Mouse (Mus musculus) adrenal gland, adult 8-10 months (tissue): ENCODE measurements around the gene Ccdc188. TPM values are rescaled to one million over a fixed set of nuclear protein-coding genes. Genes with fewer than 3 reads are reported as not detected.

Experiments used
- DNase-seq: peaks from one replicate; pipeline ENCODE4 v3.0.0; 2022
- total RNA-seq, 4 experiments: library from RNA; stranded (reverse); gene quantifications; 2 replicates each; pipeline ENCODE4 v1.2.4; 2022

Gene Ccdc188
- total RNA-seq, 4 experiments from 2014 or later, result not detected

GRCm38 (mm10) chr16:18235389-18236065 is 17.8 kb downstream of the Ccdc188 start:
- DNase-seq, result peak; percentile 74

GRCm38 (mm10) chr16:18236676-18237501 is 19.2 kb downstream of the Ccdc188 start:
- DNase-seq, result no peak

DNA sequence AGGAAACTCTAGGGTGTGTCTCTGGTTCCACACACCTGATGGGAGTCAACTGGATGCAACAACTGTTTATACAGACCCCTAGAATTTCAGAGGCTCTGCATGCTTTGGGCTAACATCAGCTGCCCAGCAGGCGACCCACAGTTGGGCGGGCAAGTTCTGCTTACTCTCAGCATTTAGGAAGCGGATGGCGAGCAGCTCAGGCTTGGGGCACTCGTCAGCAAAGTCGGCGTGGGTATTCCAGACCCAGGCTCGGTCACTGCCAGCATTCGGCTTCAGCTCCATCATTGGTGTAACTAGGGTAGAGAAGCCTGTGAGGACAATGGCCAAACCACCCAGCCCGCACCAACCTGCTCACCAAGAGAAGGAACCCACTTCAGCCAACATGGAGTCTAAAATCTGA is 23.9 kb downstream of the Ccdc188 start:
- DNase-seq, result no peak

GRCm38 (mm10) chr16:18247521-18248399 is 30.1 kb downstream of the Ccdc188 start:
- DNase-seq, result no peak

- DNase-seq, result peak; percentile 99
Measured at GRCm38 (mm10) chr16:18248433-18249363, 31.0 kb downstream of the Ccdc188 start, which contains the start of the genes Trmt2a and Ranbp1. Gene Trmt2a (plus strand): TSS chr16:18248679. Gene Ranbp1 (minus strand): TSS chr16:18248732.

DNA sequence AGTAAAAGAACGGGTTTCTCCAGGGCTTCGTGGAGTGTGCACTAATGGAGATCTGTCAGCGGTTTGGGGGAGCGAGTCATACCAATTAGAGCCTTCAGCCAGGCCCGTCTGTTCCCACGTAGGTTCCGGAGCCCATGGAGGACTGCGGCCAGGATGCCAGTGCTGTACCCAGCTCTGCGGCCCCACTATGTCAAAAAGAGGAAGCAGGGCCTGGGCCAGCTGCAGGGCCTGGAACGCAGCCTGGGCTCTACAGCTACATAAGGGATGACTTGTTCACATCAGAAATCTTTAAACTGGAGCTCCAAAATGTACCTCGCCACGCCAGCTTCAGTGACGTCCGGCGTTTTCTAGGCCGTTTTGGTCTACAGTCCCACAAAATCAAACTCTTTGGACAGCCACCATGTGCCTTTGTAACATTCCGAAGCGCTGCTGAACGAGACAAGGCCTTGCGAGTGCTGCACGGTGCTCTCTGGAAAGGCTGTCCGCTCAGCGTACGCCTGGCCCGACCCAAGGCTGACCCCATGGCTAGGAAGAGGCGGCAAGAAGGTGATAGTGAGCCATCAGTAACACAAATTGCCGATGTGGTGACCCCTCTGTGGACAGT is 31.8 kb downstream of the Ccdc188 start:
- peak; percentile 38 for DNase-seq

DNA sequence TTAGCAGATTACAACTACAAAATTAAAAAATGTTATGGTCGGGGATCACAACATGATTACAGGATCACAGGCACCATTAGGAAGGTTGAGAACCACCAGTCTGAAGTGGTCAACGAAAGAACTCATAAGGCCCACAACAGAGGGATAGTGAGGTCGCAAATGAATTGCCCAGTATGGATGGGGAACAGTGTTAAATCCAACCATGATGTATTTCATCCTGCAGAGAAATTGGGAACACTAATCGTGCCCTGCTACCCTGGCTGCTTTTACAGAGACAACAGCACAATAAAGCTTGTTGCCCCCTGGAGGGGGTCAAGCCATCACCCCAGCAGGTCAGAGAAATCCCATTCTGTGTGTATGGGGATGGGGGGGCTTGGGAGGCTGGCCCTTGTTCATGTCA is 32.6 kb downstream of the Ccdc188 start:
- no peak for DNase-seq

- no peak for DNase-seq
Measured at GRCm38 (mm10) chr16:18250828-18251790, 33.4 kb downstream of the Ccdc188 start.

DNA sequence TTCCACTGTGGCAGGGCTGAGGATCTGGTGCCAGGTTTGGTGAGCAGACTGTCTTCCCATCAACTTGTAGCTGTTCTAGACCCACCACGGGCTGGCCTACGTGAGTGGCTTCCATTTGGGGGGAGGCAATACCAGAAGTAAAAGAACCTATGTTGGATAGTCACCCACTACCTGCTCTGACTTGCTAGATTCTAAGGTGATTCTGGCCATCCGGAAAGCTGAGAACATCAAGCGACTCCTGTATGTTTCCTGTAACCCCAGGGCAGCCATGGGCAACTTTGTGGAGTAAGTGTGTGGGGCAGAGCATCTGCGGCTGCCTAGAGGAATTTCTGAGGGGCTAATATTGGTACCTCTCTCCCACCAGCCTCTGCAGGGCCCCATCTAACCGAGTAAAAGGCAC is 35.1 kb downstream of the Ccdc188 start:
- no peak for DNase-seq

- no peak for DNase-seq
Measured at GRCm38 (mm10) chr16:18253866-18254265, 36.2 kb downstream of the Ccdc188 start.

DNA sequence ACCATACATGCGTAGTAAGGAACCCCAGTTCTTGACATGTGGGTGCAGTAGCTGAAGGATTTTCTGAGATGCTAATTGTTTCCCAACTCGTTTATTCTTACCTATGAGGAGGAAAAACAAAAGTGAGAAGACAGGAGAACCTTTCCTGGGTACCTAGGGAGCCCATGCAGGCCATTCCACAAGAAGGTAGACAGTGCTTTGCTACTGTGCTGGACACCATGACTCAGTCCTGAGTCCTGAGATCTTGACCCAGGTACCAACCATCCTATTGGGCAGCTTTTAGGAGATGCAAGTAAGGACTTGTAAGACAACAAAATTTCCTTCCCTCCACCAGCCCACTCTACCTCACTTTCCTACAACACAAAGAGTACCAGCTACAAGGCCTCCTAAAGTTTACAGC is 40.5 kb downstream of the Ccdc188 start, which contains the start of gene Gm49776:
Gene Gm49776 (minus strand): TSS at position 101 of the 400 bp plus-strand sequence.
- no peak for DNase-seq

DNA sequence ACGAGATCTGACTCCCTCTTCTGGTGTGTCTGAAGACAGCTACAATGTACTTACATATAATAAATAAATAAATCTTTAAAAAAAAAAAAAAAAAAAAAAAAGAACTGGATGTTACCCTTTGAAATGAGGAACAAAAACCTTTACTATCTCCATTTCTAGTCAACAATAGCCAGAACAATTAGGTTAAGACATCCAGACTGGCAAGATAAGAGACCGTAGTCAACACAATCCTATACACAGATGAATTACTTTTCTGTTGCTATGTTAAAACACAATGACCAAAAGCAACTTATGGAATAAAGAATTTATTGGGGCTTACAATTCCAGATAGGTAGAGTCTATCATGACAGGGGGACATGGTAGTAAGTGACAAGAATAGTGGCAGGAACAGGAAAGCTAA is 47.3 kb downstream of the Ccdc188 start:
- DNase-seq, result no peak

- DNase-seq, result no peak
Measured at GRCm38 (mm10) chr16:18268182-18268581, 50.5 kb downstream of the Ccdc188 start.

Other genes starting within 250 kb of the Ccdc188 start
- under 1 TPM in 2 of 4 experiments, not detected in 2; 0.35 to 0.81 TPM for gene Vpreb2, start 237.5 kb upstream of the Ccdc188 start, total RNA-seq
- gene Dgcr6, start 165.0 kb upstream of the Ccdc188 start, total RNA-seq, result 10 to 100 TPM; 63.2 to 80.9 (median 74.1) TPM
- 10 to 100 TPM; 24.3 to 64.6 (median 44.3) TPM for gene Prodh, start 127.7 kb upstream of the Ccdc188 start, total RNA-seq
- gene Rtn4r, start 90.2 kb upstream of the Ccdc188 start, total RNA-seq, result under 1 TPM in 3 of 4 experiments, not detected in 1; 0.14 to 0.30 (median 0.23) TPM
- 10 to 100 TPM; 20.5 to 33.0 (median 27.2) TPM for gene Zdhhc8, start 17.3 kb downstream of the Ccdc188 start, total RNA-seq
- gene Trmt2a, start 30.8 kb downstream of the Ccdc188 start, total RNA-seq, result 10 to 100 TPM; 49.8 to 66.4 (median 59.1) TPM
- 100 to 1,000 TPM in 3 of 4 experiments, 10 to 100 TPM in 1; 98.7 to 146 (median 114) TPM for gene Ranbp1, start 30.9 kb downstream of the Ccdc188 start, total RNA-seq
- not detected for gene Gm49776, start 40.4 kb downstream of the Ccdc188 start, total RNA-seq
- 10 to 100 TPM; 24.4 to 48.7 (median 32.9) TPM for gene Dgcr8, start 71.4 kb downstream of the Ccdc188 start, total RNA-seq
- gene Tango2, start 130.2 kb downstream of the Ccdc188 start, total RNA-seq, result 10 to 100 TPM; 45.4 to 68.0 (median 52.7) TPM
- gene Arvcf, start 130.3 kb downstream of the Ccdc188 start, total RNA-seq, result 10 to 100 TPM; 25.5 to 67.0 (median 52.7) TPM
- 100 to 1,000 TPM in 2 of 4 experiments, 10 to 100 TPM in 2; 79.2 to 123 (median 103) TPM for gene Txnrd2, start 208.5 kb downstream of the Ccdc188 start, total RNA-seq
- 100 to 1,000 TPM; 147 to 201 (median 185) TPM for gene Comt, start 209.0 kb downstream of the Ccdc188 start, total RNA-seq